In genomic region chr2:155627030-155627738, GRCm38 (mm10) we compare ENCODE assay signal across 9 mouse cellular contexts. TPM values are rescaled to one million over a fixed set of nuclear protein-coding genes. Genes with fewer than 3 reads are reported as not detected.
DNase-seq lines count a peak whose midpoint lies in the region; ATAC-seq and TF ChIP-seq lines count a peak whose summit lies in the region.
"Had no signal": no experiment of that assay in that cellular context is flagged by ENCODE, and none has a peak within 500 bp of the region (broad histone marks: within the 10 kb centered on the region; RNA-seq: fewer than 3 reads in every experiment).

No protein-coding gene starts in this region.

- ATAC-seq in kidney, embryonic 16.5 days (ENCODE audit: low FRiP score, low TSS enrichment) = no peak
- no peak for ATAC-seq in neural tube, embryonic 11.5 days (ENCODE audit: insufficient read depth, low FRiP score, low TSS enrichment)

- intact Hi-C loops in heart, postnatal 36 days (cut with DNase I) = no loop called here
- intact Hi-C loops in left cerebral cortex, postnatal 4 days (cut with DNase I) = no loop called here

- H3K4me1 ChIP-seq in kidney, adult 2 months (ENCODE audit: control insufficient read depth, insufficient read depth, low read length) = no peaks in the 10 kb centered on the region
- peaks cover 20% of the 10 kb centered on the region for H3K4me1 ChIP-seq in kidney, embryonic 16.5 days (ENCODE audit: insufficient read depth, low read length)
- peaks cover 4% of the 10 kb centered on the region for H3K4me1 ChIP-seq in cortical plate, adult 2 months (ENCODE audit: control insufficient read depth, insufficient read depth, low read length)
- peaks cover 7% of the 10 kb centered on the region for H3K4me1 ChIP-seq in neural tube, embryonic 11.5 days (ENCODE audit: control insufficient read depth, insufficient read depth, low read length)

- peak; percentile 69 for DNase-seq in kidney, adult 2 months
- DNase-seq in WW6 (ENCODE audit: low read depth, low spot score) = peak; percentile 71
- peak; percentile 65 to 78 for DNase-seq in heart, postnatal 36 days
- DNase-seq in left cerebral cortex, postnatal 4 days = peak; percentile 84
- peak; percentile 85 for DNase-seq in neural tube, embryonic 11.5 days (ENCODE audit: low spot score)
- peak; percentile 81 for DNase-seq in thymus, postnatal 0 days (ENCODE audit: low spot score)

- TF ChIP-seq POLR2A in kidney, adult 2 months (IDR thresholded peaks at IDR 0.05; ENCODE audit: low read depth, low read length) = no peak
- no peak for TF ChIP-seq POLR2A in cortical plate, adult 2 months (IDR thresholded peaks at IDR 0.05; ENCODE audit: extremely low read depth, insufficient read depth, low read length)

- peak; percentile 92 for TF ChIP-seq CTCF in kidney, adult 2 months (conservative IDR thresholded peaks at IDR 0.05; ENCODE audit: insufficient read depth, insufficient read length, low read depth, low read length)
- TF ChIP-seq CTCF in cortical plate, adult 2 months (IDR thresholded peaks at IDR 0.05; ENCODE audit: extremely low read depth, insufficient read depth, low read length) = peak; percentile 85

- no peak overlapping the region for H3K27ac ChIP-seq in kidney, adult 2 months (ENCODE audit: insufficient read depth, low read depth, low read length)
- no peak overlapping the region for H3K27ac ChIP-seq in kidney, embryonic 16.5 days (ENCODE audit: low read length)
- no peak overlapping the region for H3K27ac ChIP-seq in cortical plate, adult 2 months (ENCODE audit: insufficient read depth, low read length)
- no peak overlapping the region for H3K27ac ChIP-seq in neural tube, embryonic 11.5 days (ENCODE audit: low read depth, low read length)
- H3K27ac ChIP-seq: neural tube, embryonic 12.5 days had no signal

- no peak overlapping the region for H3K4me3 ChIP-seq in kidney, adult 2 months (ENCODE audit: insufficient read depth, low read depth, low read length)
- H3K4me3 ChIP-seq in kidney, embryonic 16.5 days (ENCODE audit: low read length) = no peak overlapping the region
- H3K4me3 ChIP-seq in cortical plate, adult 2 months (ENCODE audit: insufficient read depth, low read length) = no peak overlapping the region
- no peak overlapping the region for H3K4me3 ChIP-seq in neural tube, embryonic 11.5 days (ENCODE audit: low read depth, low read length)
- H3K4me3 ChIP-seq: neural tube, embryonic 12.5 days had no signal

- no peak overlapping the region for H3K9ac ChIP-seq in kidney, embryonic 16.5 days (replicated peaks; ENCODE audit: low read length)
- no peak overlapping the region for H3K9ac ChIP-seq in neural tube, embryonic 11.5 days (ENCODE audit: low read length)
- H3K9ac ChIP-seq: neural tube, embryonic 12.5 days had no signal

- H3K4me2 ChIP-seq in kidney, embryonic 16.5 days (replicated peaks; ENCODE audit: low read depth, low read length) = no peak overlapping the region
- H3K4me2 ChIP-seq in neural tube, embryonic 11.5 days (ENCODE audit: low read depth) = no peak overlapping the region
- H3K4me2 ChIP-seq: neural tube, embryonic 12.5 days had no signal

- H3K9me3 ChIP-seq in kidney, embryonic 16.5 days (ENCODE audit: low read length) = no peaks in the 10 kb centered on the region
- no peaks in the 10 kb centered on the region for H3K9me3 ChIP-seq in neural tube, embryonic 11.5 days (ENCODE audit: control insufficient read depth, low read length)
- H3K9me3 ChIP-seq: neural tube, embryonic 12.5 days had no signal

- WGBS in kidney, adult 2 months = 61% methylated on average over 21 of the region's 21 CpGs
- WGBS in kidney, embryonic 16.5 days = 56% methylated on average over 21 of the region's 21 CpGs
- WGBS in neural tube, embryonic 11.5 days = 45% methylated on average over 21 of the region's 21 CpGs

- no peaks in the 10 kb centered on the region for H3K36me3 ChIP-seq in kidney, adult 2 months (ENCODE audit: control insufficient read depth, insufficient read depth, low read length)
- H3K36me3 ChIP-seq in kidney, embryonic 16.5 days (ENCODE audit: insufficient read depth, low read length) = no peaks in the 10 kb centered on the region
- no peaks in the 10 kb centered on the region for H3K36me3 ChIP-seq in neural tube, embryonic 11.5 days (ENCODE audit: control insufficient read depth, insufficient read depth, low read length)

- no peaks in the 10 kb centered on the region for H3K27me3 ChIP-seq in kidney, adult 2 months (replicated peaks; ENCODE audit: control insufficient read depth, insufficient read depth, low read length)
- H3K27me3 ChIP-seq in kidney, embryonic 16.5 days (ENCODE audit: insufficient read depth, low read length) = peaks cover 34% of the 10 kb centered on the region
- peaks cover 49% of the 10 kb centered on the region for H3K27me3 ChIP-seq in neural tube, embryonic 11.5 days (ENCODE audit: control insufficient read depth, insufficient read depth, low read length)

RNA-seq across cellular contexts. Expression of gene Myh7b, which starts 16.2 kb away (rescaled TPM):
- polyA plus RNA-seq in kidney, adult 2 months (2012; rRNA removed) = 0.05 TPM in 1 of 2 replicates, not detected in the other
- polyA plus RNA-seq in kidney, embryonic 16.5 days (2015; fragmentation: Nextera tagmentation; extraction: Ambion mirVana) = 0.56 and 1.7 TPM in 2 replicates
- 10.5 and 13.8 TPM in 2 replicates for polyA plus RNA-seq in cortical plate, adult 2 months (2012; rRNA removed)
- 10 to 100 TPM; 25.3 to 30.2 TPM for total RNA-seq in heart, postnatal 36 days (2021)
- 1 to 10 TPM; 1.2 to 3.6 TPM for total RNA-seq in left cerebral cortex, postnatal 4 days (2021)
- 1.5 and 1.8 TPM in 2 replicates for polyA plus RNA-seq in neural tube, embryonic 11.5 days (2014; fragmentation: Nextera tagmentation; extraction: Ambion mirVana)
- polyA plus RNA-seq in thymus, postnatal 0 days (2015; fragmentation: Nextera tagmentation; extraction: Ambion mirVana) = 0.17 and 0.18 TPM in 2 replicates

RNA-seq across cellular contexts. Expression of gene Gss, which starts 34.6 kb away (rescaled TPM):
- 248 and 308 TPM in 2 replicates for polyA plus RNA-seq in kidney, adult 2 months (2012; rRNA removed)
- polyA plus RNA-seq in kidney, embryonic 16.5 days (2015; fragmentation: Nextera tagmentation; extraction: Ambion mirVana) = 65.2 and 71.3 TPM in 2 replicates
- polyA plus RNA-seq in cortical plate, adult 2 months (2012; rRNA removed) = 17.2 and 18.4 TPM in 2 replicates
- 10 to 100 TPM; 14.8 to 16.9 TPM for total RNA-seq in heart, postnatal 36 days (2021)
- total RNA-seq in left cerebral cortex, postnatal 4 days (2021) = 10 to 100 TPM in 1 of 2 experiments, 1 to 10 TPM in 1; 9.4 to 11.9 TPM
- polyA plus RNA-seq in neural tube, embryonic 11.5 days (2014; fragmentation: Nextera tagmentation; extraction: Ambion mirVana) = 15.5 and 15.7 TPM in 2 replicates
- 29.4 and 33.8 TPM in 2 replicates for polyA plus RNA-seq in thymus, postnatal 0 days (2015; fragmentation: Nextera tagmentation; extraction: Ambion mirVana)
